Mouse (Mus musculus) kidney, postnatal 0 days (tissue): ENCODE data around the gene Rhob. TPM values are rescaled to one million over a fixed set of nuclear protein-coding genes. Genes with fewer than 3 reads are reported as not detected.
A peak's percentile ranks its signal among the peaks of the same experiment; 100 is the strongest.

ENCODE experiments used
- ATAC-seq: fragments of 200-750 bp; cut with Nextera tagmentation; replicated peaks from 2 replicates; pipeline ENCODE4 v1.8.0; 2017; ENCODE audit warnings: low read depth, moderate number of reproducible peaks, moderate TSS enrichment, moderate library complexity; ENCODE audit not compliant: low FRiP score
- DNase-seq: peaks from one replicate; pipeline ENCODE4 v3.0.0-alpha.2; 2016; ENCODE audit warnings: low spot score
- H3K27ac ChIP-seq: fragments of 300-500 bp; sonication (generic); 2 replicates; pipeline ENCODE4 v1.5.1; 2014; ENCODE audit warnings: mild to moderate bottlenecking
- H3K27me3 ChIP-seq: fragments of 300-500 bp; sonication (generic); 2 replicates; pipeline ENCODE4 v1.6.1; 2014; ENCODE audit warnings: low read length, mixed read lengths; ENCODE audit not compliant: insufficient read depth
- H3K36me3 ChIP-seq: fragments of 300-500 bp; sonication (generic); 2 replicates; pipeline ENCODE4 v1.6.1; 2014; ENCODE audit warnings: low read length, mixed read lengths; ENCODE audit not compliant: insufficient read depth
- H3K4me1 ChIP-seq: fragments of 300-500 bp; sonication (generic); replicated peaks from 2 replicates; pipeline ENCODE4 v1.6.1; 2014; ENCODE audit warnings: antibody characterized with exemption, low read length, mixed read lengths; ENCODE audit not compliant: insufficient read depth
- H3K4me2 ChIP-seq: fragments of 300-500 bp; sonication (generic); 2 replicates; pipeline ENCODE4 v1.6.1; 2014; ENCODE audit warnings: mild to moderate bottlenecking, low read length, moderate library complexity, mixed read lengths
- H3K4me3 ChIP-seq: fragments of 300-500 bp; sonication (generic); replicated peaks from 2 replicates; pipeline ENCODE4 v1.5.1; 2014; ENCODE audit warnings: low read depth, low read length
- H3K9ac ChIP-seq: fragments of 300-500 bp; sonication (generic); 2 replicates; pipeline ENCODE4 v1.6.1; 2014; ENCODE audit warnings: low read depth, low read length
- H3K9me3 ChIP-seq: fragments of 300-500 bp; sonication (generic); replicated peaks from 2 replicates; pipeline ENCODE4 v1.6.1; 2016; ENCODE audit warnings: low read length, inconsistent platforms, mixed read lengths
- CTCF ChIP-seq: IDR thresholded peaks from 2 replicates; pipeline ENCODE4 v1.5.1; 2016; ENCODE audit warnings: antibody characterized with exemption, low read depth, mild to moderate bottlenecking, moderate library complexity
- WGBS: fragments of 180-500 bp; shearing (Covaris S2); extraction: QIAGEN DNeasy Blood & Tissue Kit; methylation state at CpG from one replicate; pipeline ENCODE4 v1.1.7; 2014; 5-methylcytosine and 5-hydroxymethylcytosine counted together
- polyA plus RNA-seq: library from polyadenylated mRNA; unstranded; fragments of >200 nt; fragmentation: Nextera tagmentation; extraction: Ambion mirVana; gene quantifications from 2 replicates; pipeline ENCODE4 v1.2.1, GENCODE M21; 2015

The Rhob gene
- polyA plus RNA-seq, 1 experiment from 2014 or later = 53.6 TPM

DNA sequence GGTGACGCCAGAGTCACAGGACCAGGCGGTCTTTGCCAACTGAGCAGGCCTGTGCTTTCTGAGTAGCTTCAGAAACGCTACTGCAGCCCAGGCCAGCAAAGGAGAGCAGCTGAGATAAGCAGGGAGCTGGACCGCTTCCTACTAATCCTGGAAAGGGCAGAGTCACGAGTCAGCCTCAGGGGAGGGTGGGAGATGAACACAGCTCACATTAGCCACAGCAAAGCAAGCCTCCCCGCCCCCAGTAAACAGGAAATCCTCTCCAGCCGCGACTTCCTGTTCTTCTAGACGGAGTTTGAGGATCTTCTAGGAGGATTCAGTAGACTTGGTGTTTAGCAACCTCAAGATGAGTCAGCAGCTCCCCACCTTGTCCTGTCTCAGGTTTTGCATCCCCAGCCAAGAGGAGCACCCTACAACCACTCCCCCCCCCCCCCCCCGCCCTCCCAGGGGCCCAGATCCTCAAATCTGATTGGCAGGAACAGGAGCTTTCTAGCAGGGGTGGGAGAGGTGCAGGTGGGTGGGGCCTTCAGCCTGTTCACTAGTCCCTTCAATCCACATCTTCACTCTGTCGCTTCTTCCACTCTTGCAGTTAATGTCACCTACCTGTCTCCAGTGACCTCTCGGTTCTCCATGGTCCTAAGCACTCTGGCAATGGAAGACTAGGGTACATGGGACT lies 21.7 kb upstream of the Rhob start:
- no peaks in the 10 kb centered on the region for H3K9me3 ChIP-seq
- no peak for TF ChIP-seq CTCF
- no peak overlapping the region for H3K4me3 ChIP-seq
- H3K27me3 ChIP-seq = no peaks in the 10 kb centered on the region
- whole genome bisulfite sequencing = 59% methylated on average over 12 of the region's 12 CpGs
- peak; percentile 75 for DNase-seq
- H3K4me2 ChIP-seq = no peak overlapping the region
- no peaks in the 10 kb centered on the region for H3K36me3 ChIP-seq
- ATAC-seq = no peak; the same call in 1 of the 2 replicates
- peak overlapping the region; percentile 15; the same call in 1 of the 2 replicates for H3K27ac ChIP-seq
- H3K4me1 ChIP-seq = peaks cover 4% of the 10 kb centered on the region; the same call in 1 of the 2 replicates
- no peak overlapping the region for H3K9ac ChIP-seq

DNA sequence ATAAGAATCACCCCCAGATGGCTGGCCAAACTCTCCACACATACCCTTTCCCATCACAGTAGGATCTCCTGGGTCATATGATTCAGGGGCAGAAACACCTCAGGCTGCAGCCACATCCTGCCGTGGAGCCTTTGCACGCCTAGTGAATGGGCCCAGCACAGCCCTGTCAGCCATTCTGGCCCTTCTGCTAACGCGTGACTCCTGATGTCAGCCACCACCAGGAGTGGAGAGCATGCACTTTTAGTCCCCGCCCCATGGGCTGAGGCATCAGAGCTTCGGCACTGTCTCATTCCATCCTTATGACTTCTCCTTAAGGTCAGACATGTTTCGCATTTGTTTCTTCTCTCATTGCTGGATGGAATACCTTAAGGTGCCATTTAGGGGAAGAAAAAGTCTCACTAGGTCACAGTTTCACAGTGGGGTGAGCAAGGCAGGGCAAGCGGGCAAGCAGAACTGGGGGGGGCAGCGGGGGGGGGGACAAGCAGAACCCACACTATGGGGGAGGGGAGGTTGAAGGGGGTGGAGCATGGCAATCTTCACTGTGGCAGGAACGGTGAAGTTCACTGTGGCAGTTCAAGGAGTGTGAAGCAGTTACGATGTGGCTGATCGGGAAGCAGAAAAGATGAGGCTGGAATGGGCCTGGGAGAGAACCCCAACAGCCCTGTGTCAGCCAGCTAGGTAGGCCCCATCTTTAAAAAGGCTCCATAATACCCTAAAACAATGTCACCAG lies 19.8 kb upstream of the Rhob start:
- Histone ChIP-seq H3K9ac (no peak overlapping the region), H3K36me3 (no peaks in the 10 kb centered on the region), H3K9me3 (no peaks in the 10 kb centered on the region), H3K4me2 (no peak overlapping the region), H3K27ac (no peak overlapping the region), H3K27me3 (no peaks in the 10 kb centered on the region), H3K4me3 (no peak overlapping the region), H3K4me1 (peaks cover 4% of the 10 kb centered on the region; the same call in 1 of the 2 replicates)
- DNase-seq (no peak), ATAC-seq (no peak)
- WGBS = 54% methylated on average over 12 of the region's 12 CpGs
- TF ChIP-seq CTCF = no peak

DNA sequence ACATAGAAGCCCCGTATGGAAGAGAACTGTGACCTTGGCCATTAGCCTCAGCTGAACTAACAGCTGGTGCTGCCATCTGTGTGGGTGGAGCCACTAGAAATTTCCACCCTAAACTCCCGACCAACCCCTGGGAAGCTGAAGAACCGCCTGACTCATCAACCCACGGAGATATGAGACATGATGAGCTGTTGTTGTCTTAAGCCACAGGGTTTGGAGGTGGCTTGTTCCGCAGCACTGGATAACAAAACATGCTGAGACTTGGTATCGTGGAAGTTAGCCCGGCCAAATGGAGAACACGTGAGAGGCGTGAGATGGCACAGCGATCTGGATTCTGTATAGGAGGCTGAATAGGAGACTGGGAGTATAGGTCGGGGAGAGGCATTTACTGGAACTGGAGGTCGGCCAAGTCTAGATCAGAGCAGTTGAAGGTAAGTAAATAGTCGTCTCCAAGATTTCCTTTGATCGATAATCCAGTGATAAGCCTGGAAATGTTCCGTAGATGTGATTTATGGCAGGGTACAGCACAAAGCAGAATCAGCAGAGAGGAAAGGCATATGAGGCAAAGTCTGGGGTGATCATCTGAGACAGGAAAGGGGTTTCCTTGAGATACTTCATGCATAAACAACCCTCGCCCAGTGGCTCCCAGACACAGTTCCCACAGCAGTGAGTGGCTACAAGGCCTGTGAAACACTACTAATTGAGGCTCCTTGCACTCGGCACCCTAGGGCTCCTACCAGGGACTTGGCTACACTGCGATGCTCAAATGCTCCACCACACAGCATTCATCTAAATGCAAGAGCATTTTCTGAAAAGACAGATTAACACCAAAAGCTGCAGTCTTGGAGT lies 11.5 kb upstream of the Rhob start:
- Histone ChIP-seq H3K27me3 (no peaks in the 10 kb centered on the region), H3K4me3 (no peak overlapping the region), H3K4me1 (no peaks in the 10 kb centered on the region), H3K4me2 (peak overlapping the region; percentile 11; the same call in 1 of the 2 replicates), H3K36me3 (no peaks in the 10 kb centered on the region), H3K9ac (no peak overlapping the region), H3K27ac (no peak overlapping the region), H3K9me3 (no peaks in the 10 kb centered on the region)
- TF ChIP-seq CTCF = no peak
- WGBS = 33% methylated on average over 18 of the region's 18 CpGs
- peak; percentile 25 for DNase-seq
- peak; percentile 69; the same call in 1 of the 2 replicates for ATAC-seq

DNA sequence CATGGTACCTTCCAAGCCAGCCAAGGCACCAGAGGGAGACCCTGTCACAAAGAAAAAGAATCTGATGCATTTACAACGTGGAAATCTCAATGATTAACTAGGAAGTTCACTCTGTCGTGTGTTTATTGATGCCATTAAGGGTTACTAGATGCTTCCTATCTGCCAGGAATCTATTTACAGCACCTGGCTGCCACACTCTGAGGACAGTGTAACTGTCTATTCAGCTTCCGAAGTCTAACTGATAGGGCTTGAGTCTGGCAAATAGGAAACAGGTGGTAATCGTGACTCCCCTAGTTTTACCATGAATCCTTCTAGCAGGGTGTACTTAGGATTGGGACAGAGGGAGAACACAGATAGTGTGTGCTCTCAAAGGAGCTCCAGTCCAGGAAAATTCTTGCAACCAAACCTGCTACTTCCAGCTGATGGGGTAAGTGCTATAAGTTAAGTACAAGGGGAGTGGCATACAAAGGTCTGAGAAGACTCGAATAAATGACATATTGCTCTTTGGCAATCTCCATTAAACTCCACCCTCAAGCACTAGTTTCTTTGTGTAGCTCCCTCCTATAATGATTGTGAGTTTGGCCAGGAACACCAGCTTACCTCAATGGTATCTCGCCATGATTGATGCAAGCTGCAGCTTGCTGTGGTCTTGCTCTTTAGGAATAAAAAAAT lies 10.6 kb upstream of the Rhob start:
- H3K9me3 ChIP-seq = no peaks in the 10 kb centered on the region
- no peaks in the 10 kb centered on the region for H3K36me3 ChIP-seq
- H3K9ac ChIP-seq = no peak overlapping the region
- ATAC-seq (no peak), DNase-seq (no peak)
- TF ChIP-seq CTCF = no peak
- no peaks in the 10 kb centered on the region for H3K27me3 ChIP-seq
- no peak overlapping the region for H3K27ac ChIP-seq
- WGBS = 49% methylated on average over 6 of the region's 6 CpGs
- no peak overlapping the region for H3K4me3 ChIP-seq
- peak overlapping the region; percentile 11; the same call in 1 of the 2 replicates for H3K4me2 ChIP-seq
- no peaks in the 10 kb centered on the region for H3K4me1 ChIP-seq

DNA sequence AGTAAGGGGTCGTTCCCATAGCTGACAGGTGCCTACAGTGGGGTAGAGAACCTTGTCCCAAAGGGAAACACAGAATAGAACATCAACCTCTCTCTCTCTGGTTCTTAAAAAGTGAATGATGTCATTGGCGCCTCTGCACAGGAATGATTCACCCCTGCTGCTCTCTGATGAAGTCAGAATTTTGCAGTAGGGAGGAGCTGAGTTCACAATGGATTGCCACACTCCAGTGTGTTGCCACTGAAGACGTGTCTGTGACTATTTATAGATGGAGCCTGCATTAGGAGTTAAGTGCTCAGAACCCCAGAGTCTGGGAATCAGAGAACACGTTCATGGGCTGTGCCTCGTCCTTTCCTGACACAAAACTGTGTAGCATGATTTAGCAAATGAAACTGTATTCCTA lies 9.9 kb upstream of the Rhob start:
- TF ChIP-seq CTCF = no peak
- Histone ChIP-seq H3K36me3 (no peaks in the 10 kb centered on the region), H3K27ac (no peak overlapping the region), H3K4me3 (no peak overlapping the region), H3K9ac (no peak overlapping the region), H3K27me3 (no peaks in the 10 kb centered on the region), H3K4me1 (no peaks in the 10 kb centered on the region), H3K4me2 (no peak overlapping the region), H3K9me3 (no peaks in the 10 kb centered on the region)
- DNase-seq = no peak
- ATAC-seq = no peak
- WGBS = 65% methylated on average over 5 of the region's 5 CpGs
